Mouse (Mus musculus) limb, embryonic 14.5 days (tissue): ENCODE results near the gene Unc119b. TPM values are rescaled to one million over a fixed set of nuclear protein-coding genes. Genes with fewer than 3 reads are reported as not detected.

Experiments
- ATAC-seq: fragments of 200-750 bp; cut with Nextera tagmentation; 2 replicates; pipeline ENCODE4 v1.8.0; 2017; ENCODE audit warnings: low read depth, moderate number of reproducible peaks, moderate TSS enrichment; ENCODE audit not compliant: low FRiP score
- DNase-seq: peaks from one replicate; pipeline ENCODE4 v3.0.0-alpha.2; 2015; ENCODE audit warnings: low spot score
- H3K27ac ChIP-seq: fragments of 300-500 bp; sonication (generic); replicated peaks from 2 replicates; pipeline ENCODE4 v1.5.1; 2014; ENCODE audit warnings: low read depth, mild to moderate bottlenecking, low read length, moderate library complexity, mixed read lengths
- H3K27me3 ChIP-seq: fragments of 300-500 bp; sonication (generic); 2 replicates; pipeline ENCODE4 v1.6.1; 2014; ENCODE audit warnings: low read length, mixed read lengths; ENCODE audit not compliant: control insufficient read depth, insufficient read depth
- H3K36me3 ChIP-seq: fragments of 300-500 bp; sonication (generic); 2 replicates; pipeline ENCODE4 v1.6.1; 2014; ENCODE audit warnings: mild to moderate bottlenecking, low read length, moderate library complexity, mixed read lengths; ENCODE audit not compliant: control insufficient read depth, insufficient read depth
- H3K4me1 ChIP-seq: fragments of 300-500 bp; sonication (generic); 2 replicates; pipeline ENCODE4 v1.6.1; 2014; ENCODE audit warnings: antibody characterized with exemption, low read length, mixed read lengths; ENCODE audit not compliant: control insufficient read depth, insufficient read depth
- H3K4me2 ChIP-seq: fragments of 300-500 bp; sonication (generic); replicated peaks from 2 replicates; pipeline ENCODE4 v1.6.1; 2014; ENCODE audit warnings: low read depth, mild to moderate bottlenecking, low read length, moderate library complexity; ENCODE audit not compliant: severe bottlenecking
- H3K4me3 ChIP-seq: fragments of 300-500 bp; sonication (generic); replicated peaks from 2 replicates; pipeline ENCODE4 v1.5.1; 2014; ENCODE audit warnings: low read length
- H3K9ac ChIP-seq: fragments of 300-500 bp; sonication (generic); 2 replicates; pipeline ENCODE4 v1.6.1; 2014; ENCODE audit warnings: mild to moderate bottlenecking, low read depth, low read length, moderate library complexity; ENCODE audit not compliant: severe bottlenecking
- H3K9me3 ChIP-seq: fragments of 300-500 bp; sonication (generic); 2 replicates; pipeline ENCODE4 v1.6.1; 2016; ENCODE audit warnings: low read length; ENCODE audit not compliant: control insufficient read depth
- POLR2A ChIP-seq: fragments of 200-500 bp; IDR thresholded peaks from 2 replicates; pipeline ENCODE4 v1.8.0; 2012; ENCODE audit warnings: inconsistent platforms, mild to moderate bottlenecking, moderate library complexity, borderline replicate concordance; ENCODE audit not compliant: insufficient read depth, insufficient read length; ENCODE audit errors: extremely low read depth
- WGBS: fragments of 180-500 bp; shearing (Covaris S2); extraction: QIAGEN DNeasy Blood & Tissue Kit; methylation state at CpG from one replicate; pipeline ENCODE4 v1.1.7; 2014; 5-methylcytosine and 5-hydroxymethylcytosine counted together
- polyA plus RNA-seq, 2 experiments: library from polyadenylated mRNA; depleted of rRNA in 1 of 2; stranded (reverse) in 1 of 2; unstranded in 1 of 2; fragments of >200 nt; fragmentation: Nextera tagmentation in 1 of 2; extraction: Ambion mirVana in 1 of 2; gene quantifications; 2 replicates each; pipeline versions ENCODE4 v1.2.1 to v1.2.3; 2012 to 2014

Unc119b gene
- polyA plus RNA-seq, 2 experiments = 38.4 to 44.3 TPM

DNA sequence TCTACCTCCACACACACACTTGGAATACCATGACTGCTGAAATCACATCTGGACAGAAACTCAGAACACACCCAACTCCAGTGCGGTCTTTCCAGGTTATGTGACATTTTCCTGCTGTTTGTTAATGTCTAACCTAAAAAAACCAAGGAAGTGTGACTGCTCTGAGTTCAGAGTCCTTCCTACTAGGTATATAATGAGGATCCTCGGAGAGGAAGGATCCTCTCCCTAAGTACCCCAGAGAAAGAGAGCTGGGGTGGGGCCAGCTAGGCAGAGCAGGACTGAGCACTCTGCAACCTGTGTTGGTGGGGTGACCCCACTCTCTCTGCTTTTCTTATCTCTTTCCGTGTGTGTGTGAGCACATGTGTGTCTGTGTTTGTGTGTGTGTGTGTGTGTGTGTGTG lies 12.6 kb upstream of the Unc119b start:
- H3K9ac ChIP-seq = no peak overlapping the region
- WGBS = 89% methylated on average over 3 of the region's 3 CpGs
- DNase-seq = no peak
- no peak for ATAC-seq
- no peak overlapping the region for H3K4me2 ChIP-seq
- H3K27ac ChIP-seq = no peak overlapping the region
- no peaks in the 10 kb centered on the region for H3K4me1 ChIP-seq
- TF ChIP-seq POLR2A = no peak
- no peaks in the 10 kb centered on the region for H3K27me3 ChIP-seq
- H3K9me3 ChIP-seq = no peaks in the 10 kb centered on the region
- H3K36me3 ChIP-seq = peaks cover 75% of the 10 kb centered on the region
- no peak overlapping the region for H3K4me3 ChIP-seq

- DNase-seq (no peak), ATAC-seq (no peak)
- peaks cover 71% of the 10 kb centered on the region for H3K36me3 ChIP-seq
- no peak overlapping the region for H3K4me3 ChIP-seq
- no peak overlapping the region for H3K9ac ChIP-seq
- no peak overlapping the region for H3K27ac ChIP-seq
- no peak for TF ChIP-seq POLR2A
- H3K4me1 ChIP-seq = no peaks in the 10 kb centered on the region
- no peaks in the 10 kb centered on the region for H3K9me3 ChIP-seq
- no peak overlapping the region for H3K4me2 ChIP-seq
- H3K27me3 ChIP-seq = no peaks in the 10 kb centered on the region
These were observed 12.0 kb upstream of the Unc119b start for GRCm38 (mm10) chr5:115146747-115147130.

DNA sequence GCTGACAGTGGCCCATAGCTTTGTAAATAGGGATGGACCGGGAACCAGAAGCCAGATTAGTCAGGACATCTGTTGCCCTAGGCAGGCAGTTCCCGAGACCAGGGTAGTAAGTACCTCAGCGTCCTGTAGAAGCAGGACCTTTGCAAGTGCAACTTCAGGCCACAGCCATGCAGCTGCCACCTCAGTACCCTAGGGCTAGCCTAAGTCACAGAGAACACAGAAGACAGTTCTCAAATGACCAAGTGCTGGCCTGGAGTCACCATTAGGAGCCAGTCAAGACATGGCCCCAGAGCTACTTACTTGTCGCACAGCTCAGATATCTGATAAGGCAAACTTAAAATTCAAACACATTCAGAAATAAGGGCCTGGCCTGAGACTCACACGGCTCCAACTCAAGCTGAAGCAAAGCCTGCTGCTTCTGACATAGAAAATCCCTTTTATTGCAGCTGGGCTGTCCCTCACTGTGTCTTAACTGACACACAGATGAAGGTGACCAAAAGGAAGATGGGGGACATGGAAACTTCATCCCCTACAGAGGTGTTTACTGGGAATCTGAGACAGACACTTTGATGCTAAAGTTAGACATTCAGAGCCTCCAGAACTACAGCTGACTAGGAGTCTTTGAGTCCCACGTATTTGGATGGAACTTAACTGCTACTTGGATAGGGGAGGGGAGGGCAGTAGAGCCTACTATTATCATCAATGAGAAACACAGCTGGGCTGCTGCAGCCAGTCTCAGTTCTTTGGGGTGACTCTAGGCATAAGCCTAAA lies 11.4 kb upstream of the Unc119b start:
- Histone ChIP-seq H3K27ac (no peak overlapping the region), H3K9me3 (no peaks in the 10 kb centered on the region), H3K27me3 (no peaks in the 10 kb centered on the region), H3K4me1 (no peaks in the 10 kb centered on the region), H3K4me2 (no peak overlapping the region), H3K9ac (no peak overlapping the region), H3K4me3 (no peak overlapping the region), H3K36me3 (peaks cover 67% of the 10 kb centered on the region)
- 80% methylated on average over 6 of the region's 6 CpGs for WGBS
- ATAC-seq (no peak), DNase-seq (no peak)
- TF ChIP-seq POLR2A = no peak

DNA sequence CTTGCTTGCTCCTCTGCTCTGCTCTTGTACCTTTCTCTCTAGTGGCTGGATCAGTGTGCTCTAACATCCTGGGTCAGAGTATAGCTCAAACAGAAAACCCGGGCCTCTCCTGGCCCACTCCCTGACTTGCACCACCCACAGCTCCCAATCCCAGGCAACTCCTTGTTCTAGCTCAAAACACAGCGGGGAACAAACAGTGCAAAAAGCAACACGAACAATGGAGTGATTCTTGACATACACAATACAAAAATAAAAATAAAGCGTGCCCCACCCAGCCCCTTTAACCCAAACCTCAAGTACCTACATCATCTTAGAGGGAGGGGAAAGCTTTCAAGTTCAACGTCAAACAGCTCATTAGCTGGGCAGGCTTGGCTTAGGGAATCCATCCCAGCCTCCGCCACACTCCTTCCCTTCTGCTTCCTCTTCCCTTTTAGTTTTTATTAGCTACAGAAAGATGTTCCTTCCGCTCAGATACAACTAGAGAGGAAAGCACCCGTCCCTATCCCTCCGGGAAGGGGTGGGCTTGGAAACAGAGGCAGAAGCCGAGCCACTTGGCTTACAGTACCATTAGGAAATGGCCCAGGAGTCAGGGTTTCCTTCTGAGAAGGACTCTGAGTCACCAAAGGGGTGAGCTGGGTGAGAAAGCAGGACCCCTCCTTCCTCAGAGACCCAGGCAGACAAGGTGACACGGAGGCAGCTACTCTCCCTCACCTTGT lies 10.6 kb upstream of the Unc119b start:
- Histone ChIP-seq H3K36me3 (peaks cover 60% of the 10 kb centered on the region), H3K9me3 (no peaks in the 10 kb centered on the region), H3K27ac (no peak overlapping the region), H3K4me2 (no peak overlapping the region), H3K4me3 (no peak overlapping the region), H3K9ac (no peak overlapping the region), H3K4me1 (no peaks in the 10 kb centered on the region), H3K27me3 (no peaks in the 10 kb centered on the region)
- WGBS = 86% methylated on average over 11 of the region's 11 CpGs
- TF ChIP-seq POLR2A = no peak
- no peak for DNase-seq
- ATAC-seq = no peak

- no peak for ATAC-seq
- WGBS = 69% methylated on average over 6 of the region's 6 CpGs
- DNase-seq = no peak
- no peak overlapping the region for H3K4me3 ChIP-seq
- no peaks in the 10 kb centered on the region for H3K4me1 ChIP-seq
- H3K36me3 ChIP-seq = peaks cover 50% of the 10 kb centered on the region
- no peak overlapping the region for H3K4me2 ChIP-seq
- TF ChIP-seq POLR2A = no peak
- no peak overlapping the region for H3K27ac ChIP-seq
- no peaks in the 10 kb centered on the region for H3K27me3 ChIP-seq
- H3K9me3 ChIP-seq = no peaks in the 10 kb centered on the region
- no peak overlapping the region for H3K9ac ChIP-seq
These were observed 9.7 kb upstream of the Unc119b start for GRCm38 (mm10) chr5:115144471-115144870.
